Mouse (Mus musculus) lung, embryonic 14.5 days (tissue): ENCODE data around the gene Lingo1. TPM values are rescaled to one million over a fixed set of nuclear protein-coding genes. Genes with fewer than 3 reads are reported as not detected.

Experiments used
- ATAC-seq: fragments of 200-750 bp; cut with Nextera tagmentation; 2 replicates; pipeline ENCODE4 v1.8.0; 2017; ENCODE audit warnings: mild to moderate bottlenecking, moderate TSS enrichment, moderate library complexity; ENCODE audit not compliant: insufficient read depth
- DNase-seq: peaks from one replicate; pipeline ENCODE4 v3.0.0-alpha.2; 2015
- H3K27ac ChIP-seq: fragments of 300-500 bp; sonication (generic); 2 replicates; pipeline ENCODE4 v1.5.1; 2014; ENCODE audit warnings: low read depth, mild to moderate bottlenecking, moderate library complexity
- H3K27me3 ChIP-seq: fragments of 300-500 bp; sonication (generic); 2 replicates; pipeline ENCODE4 v1.6.1; 2014; ENCODE audit warnings: low read length, control low read depth; ENCODE audit not compliant: insufficient read depth
- H3K36me3 ChIP-seq: fragments of 300-500 bp; sonication (generic); 2 replicates; pipeline ENCODE4 v1.6.1; 2014; ENCODE audit warnings: control low read depth; ENCODE audit not compliant: insufficient read depth
- H3K4me1 ChIP-seq: fragments of 300-500 bp; sonication (generic); 2 replicates; pipeline ENCODE4 v1.6.1; 2014; ENCODE audit warnings: antibody characterized with exemption, control low read depth; ENCODE audit not compliant: insufficient read depth
- H3K4me2 ChIP-seq: fragments of 300-500 bp; sonication (generic); 2 replicates; pipeline ENCODE4 v1.6.1; 2014; ENCODE audit warnings: mild to moderate bottlenecking
- H3K4me3 ChIP-seq: fragments of 300-500 bp; sonication (generic); 2 replicates; pipeline ENCODE4 v1.5.1; 2014; ENCODE audit warnings: low read depth, low read length
- H3K9ac ChIP-seq: fragments of 300-500 bp; sonication (generic); 2 replicates; pipeline ENCODE4 v1.6.1; 2014
- H3K9me3 ChIP-seq: fragments of 300-500 bp; sonication (generic); 2 replicates; pipeline ENCODE4 v1.6.1; 2016; ENCODE audit warnings: low read depth, low read length, control low read depth
- CTCF ChIP-seq: IDR thresholded peaks from 2 replicates; pipeline ENCODE4 v1.5.1; 2016; ENCODE audit warnings: antibody characterized with exemption, low read depth
- WGBS: fragments of 180-500 bp; shearing (Covaris S2); extraction: QIAGEN DNeasy Blood & Tissue Kit; methylation state at CpG from one replicate; pipeline ENCODE4 v1.1.7; 2014; 5-methylcytosine and 5-hydroxymethylcytosine counted together
- polyA plus RNA-seq: library from polyadenylated mRNA; unstranded; fragments of >200 nt; fragmentation: Nextera tagmentation; extraction: Ambion mirVana; gene quantifications from 2 replicates; pipeline ENCODE4 v1.2.1, GENCODE M21; 2014

Gene Lingo1
- polyA plus RNA-seq, 1 experiment from 2014 or later = 4.8 TPM

DNA sequence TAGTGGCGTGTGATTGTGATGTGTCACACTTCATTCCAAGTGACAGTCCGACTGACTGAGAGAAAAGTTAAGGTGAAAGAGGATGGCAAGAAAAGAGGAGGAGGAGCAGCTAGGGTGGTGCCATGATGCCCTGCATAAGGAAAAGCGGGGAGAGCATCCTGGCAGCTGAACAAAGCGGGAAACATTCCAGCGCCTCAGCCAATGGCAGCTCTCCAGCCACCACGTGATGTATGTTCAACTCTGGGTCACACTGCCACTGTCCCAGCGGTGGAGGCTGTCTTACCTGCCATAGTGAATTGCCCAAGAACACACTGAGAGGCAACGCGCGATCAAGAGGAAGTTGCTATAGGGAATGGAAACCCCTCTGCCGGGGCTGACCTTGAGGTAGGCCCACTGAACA lies 172.9 kb downstream of the Lingo1 start:
- Histone ChIP-seq H3K9me3 (no peaks in the 10 kb centered on the region), H3K4me3 (no peak overlapping the region), H3K9ac (no peak overlapping the region), H3K36me3 (no peaks in the 10 kb centered on the region), H3K4me1 (no peaks in the 10 kb centered on the region), H3K27me3 (peaks cover 31% of the 10 kb centered on the region), H3K27ac (no peak overlapping the region), H3K4me2 (no peak overlapping the region)
- DNase-seq = peak; percentile 30
- TF ChIP-seq CTCF = no peak
- ATAC-seq = no peak
- 69% methylated on average over 11 of the region's 11 CpGs for WGBS

DNA sequence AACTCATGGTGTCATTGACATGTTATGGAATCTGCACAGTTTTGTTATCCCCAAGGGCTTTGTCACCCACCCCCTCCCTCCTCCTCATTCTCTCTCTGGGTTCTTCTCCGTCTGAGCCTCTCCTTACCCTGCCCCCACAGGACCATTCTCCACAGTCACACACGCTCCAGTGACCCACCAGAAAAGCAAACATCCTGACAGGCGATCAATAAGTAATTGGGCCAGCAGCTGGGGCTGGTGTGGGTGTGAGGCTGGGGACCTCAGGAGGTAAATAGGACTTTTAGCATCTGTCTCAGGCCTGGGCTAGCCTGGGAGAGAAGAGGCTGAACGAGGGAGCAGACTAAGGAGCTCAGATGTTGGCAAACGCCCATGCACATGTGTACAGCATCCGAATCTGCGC lies 173.5 kb downstream of the Lingo1 start:
- TF ChIP-seq CTCF = no peak
- no peak overlapping the region for H3K9ac ChIP-seq
- ATAC-seq (no peak), DNase-seq (no peak)
- H3K9me3 ChIP-seq = no peaks in the 10 kb centered on the region
- H3K4me3 ChIP-seq = no peak overlapping the region
- no peaks in the 10 kb centered on the region for H3K4me1 ChIP-seq
- H3K27me3 ChIP-seq = peaks cover 31% of the 10 kb centered on the region
- WGBS = 56% methylated on average over 7 of the region's 7 CpGs
- H3K36me3 ChIP-seq = no peaks in the 10 kb centered on the region
- H3K4me2 ChIP-seq = no peak overlapping the region
- H3K27ac ChIP-seq = no peak overlapping the region

DNA sequence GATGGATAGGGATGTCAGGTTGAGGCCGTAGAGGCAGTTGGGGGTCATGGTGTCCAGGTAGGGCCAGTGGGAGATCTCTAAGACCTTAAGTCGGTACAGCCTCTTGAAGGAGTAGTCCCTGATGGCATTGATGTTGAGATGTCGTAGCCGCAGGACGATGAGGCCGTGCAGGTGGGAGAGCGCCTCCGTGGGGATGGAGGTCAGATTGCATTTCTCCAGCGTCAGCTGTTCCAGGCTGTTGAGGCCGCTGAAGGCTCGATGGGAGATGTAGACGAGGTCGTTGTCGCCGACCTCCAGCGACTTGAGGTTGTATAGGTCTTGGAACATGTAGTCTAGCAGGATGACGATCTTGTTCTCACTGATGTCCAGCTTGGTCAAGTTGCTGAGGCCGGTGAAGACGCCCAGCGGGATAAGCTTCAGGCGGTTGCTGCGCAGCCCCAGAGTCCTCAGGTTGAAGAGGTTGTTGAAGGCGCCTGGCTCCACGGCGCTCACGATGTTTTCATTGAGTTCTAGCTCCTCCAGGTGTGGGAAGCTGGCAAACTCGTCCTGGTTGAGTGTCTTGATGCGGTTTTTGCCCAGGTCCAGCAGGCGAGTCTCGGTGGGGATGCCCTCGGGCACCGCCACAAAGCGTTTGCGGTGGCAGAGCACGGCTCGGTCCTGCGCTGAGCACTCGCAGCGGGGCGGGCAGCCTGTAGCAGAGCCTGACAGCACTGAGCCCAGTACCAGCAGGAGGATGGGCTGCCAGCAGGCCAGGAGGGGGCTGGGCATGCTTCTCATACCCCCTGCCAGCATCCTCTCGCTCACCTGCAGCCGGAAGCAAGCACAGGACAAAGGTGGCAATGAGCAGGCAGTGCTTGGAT lies 175.5 kb downstream of the Lingo1 start:
- Histone ChIP-seq H3K36me3 (no peaks in the 10 kb centered on the region), H3K9me3 (no peaks in the 10 kb centered on the region), H3K4me1 (no peaks in the 10 kb centered on the region), H3K27me3 (peaks cover 31% of the 10 kb centered on the region), H3K4me3 (no peak overlapping the region), H3K9ac (no peak overlapping the region), H3K4me2 (peak overlapping the region; percentile 35), H3K27ac (no peak overlapping the region)
- TF ChIP-seq CTCF = peak; percentile 21; the same call in 1 of the 2 replicates
- 21% methylated on average over 42 of the region's 42 CpGs for WGBS
- DNase-seq = no peak
- ATAC-seq = no peak

DNA sequence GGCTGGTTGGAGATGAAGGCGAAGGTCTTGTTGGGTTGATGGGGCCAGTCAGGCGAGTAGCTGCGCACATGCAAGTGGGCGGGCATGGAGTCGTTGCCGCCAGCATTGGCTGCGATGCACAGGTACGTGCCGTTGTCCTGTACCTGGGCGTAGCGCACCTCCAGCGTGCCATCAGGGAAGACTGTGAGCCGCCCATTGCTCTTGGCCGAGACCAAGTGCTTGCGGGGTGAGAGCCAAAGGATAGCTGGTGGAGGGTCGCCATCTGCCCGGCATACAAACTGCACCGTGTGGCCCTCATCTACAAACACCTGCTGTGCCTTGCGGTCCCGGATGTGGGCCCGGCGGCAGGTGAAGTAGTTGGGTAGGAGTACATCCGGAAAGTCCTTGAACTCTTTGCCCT lies 176.6 kb downstream of the Lingo1 start:
- no peaks in the 10 kb centered on the region for H3K36me3 ChIP-seq
- no peaks in the 10 kb centered on the region for H3K4me1 ChIP-seq
- TF ChIP-seq CTCF = no peak
- H3K4me2 ChIP-seq = no peak overlapping the region
- DNase-seq = no peak
- no peak overlapping the region for H3K27ac ChIP-seq
- no peak for ATAC-seq
- 66% methylated on average over 23 of the region's 23 CpGs for WGBS
- no peak overlapping the region for H3K9ac ChIP-seq
- peaks cover 31% of the 10 kb centered on the region for H3K27me3 ChIP-seq
- no peak overlapping the region for H3K4me3 ChIP-seq
- no peaks in the 10 kb centered on the region for H3K9me3 ChIP-seq

DNA sequence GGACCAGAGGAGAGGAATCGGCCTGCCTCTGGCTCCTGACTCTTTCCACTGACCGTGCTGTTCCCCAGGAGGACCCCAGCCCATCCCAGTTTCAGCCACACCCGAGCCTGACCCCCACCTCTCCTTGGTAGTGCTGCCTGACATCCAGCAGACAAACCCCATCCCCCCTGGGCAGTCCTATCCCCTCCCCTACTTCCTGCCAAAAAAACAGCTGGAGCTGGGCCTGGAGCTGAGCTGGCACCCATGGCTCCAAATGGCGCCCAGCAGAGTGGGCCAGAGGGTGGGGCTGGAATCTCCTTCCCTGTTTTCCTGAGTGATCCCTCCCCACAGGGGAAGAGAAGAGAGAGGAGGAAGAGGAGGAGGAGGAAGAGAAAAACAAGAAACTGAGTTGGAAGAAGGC lies 177.6 kb downstream of the Lingo1 start:
- Histone ChIP-seq H3K9ac (no peak overlapping the region), H3K36me3 (no peaks in the 10 kb centered on the region), H3K4me3 (no peak overlapping the region), H3K27me3 (peaks cover 31% of the 10 kb centered on the region), H3K4me1 (no peaks in the 10 kb centered on the region), H3K4me2 (no peak overlapping the region), H3K9me3 (no peaks in the 10 kb centered on the region), H3K27ac (no peak overlapping the region)
- no peak for TF ChIP-seq CTCF
- ATAC-seq = no peak
- WGBS = 70% methylated on average over 4 of the region's 4 CpGs
- no peak for DNase-seq

DNA sequence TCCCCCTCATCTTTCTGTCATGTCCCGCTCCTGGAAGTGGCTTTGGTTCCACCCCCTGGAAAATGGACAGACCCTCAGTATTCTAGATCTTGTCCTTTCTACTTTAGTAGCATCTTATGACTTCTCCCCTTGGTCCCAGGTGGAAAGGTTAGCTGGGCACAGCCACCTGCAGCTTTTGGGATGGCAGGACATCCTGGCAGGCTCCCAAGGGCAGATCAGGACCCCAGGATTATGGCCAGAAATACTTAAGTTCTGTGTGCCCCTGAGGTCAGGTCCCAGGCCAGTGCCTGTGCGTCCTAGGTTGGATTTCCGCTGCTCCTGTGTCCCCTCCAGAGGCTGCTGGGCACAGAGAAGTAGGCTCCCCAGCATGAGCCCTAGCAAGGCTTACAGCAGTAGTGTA lies 180.2 kb downstream of the Lingo1 start:
- Histone ChIP-seq H3K9me3 (no peaks in the 10 kb centered on the region), H3K4me3 (no peak overlapping the region), H3K27ac (no peak overlapping the region), H3K27me3 (peaks cover 18% of the 10 kb centered on the region), H3K4me1 (no peaks in the 10 kb centered on the region), H3K9ac (no peak overlapping the region), H3K4me2 (no peak overlapping the region), H3K36me3 (no peaks in the 10 kb centered on the region)
- TF ChIP-seq CTCF = no peak
- ATAC-seq = no peak
- DNase-seq = no peak
- 70% methylated on average over 3 of the region's 3 CpGs for WGBS

DNA sequence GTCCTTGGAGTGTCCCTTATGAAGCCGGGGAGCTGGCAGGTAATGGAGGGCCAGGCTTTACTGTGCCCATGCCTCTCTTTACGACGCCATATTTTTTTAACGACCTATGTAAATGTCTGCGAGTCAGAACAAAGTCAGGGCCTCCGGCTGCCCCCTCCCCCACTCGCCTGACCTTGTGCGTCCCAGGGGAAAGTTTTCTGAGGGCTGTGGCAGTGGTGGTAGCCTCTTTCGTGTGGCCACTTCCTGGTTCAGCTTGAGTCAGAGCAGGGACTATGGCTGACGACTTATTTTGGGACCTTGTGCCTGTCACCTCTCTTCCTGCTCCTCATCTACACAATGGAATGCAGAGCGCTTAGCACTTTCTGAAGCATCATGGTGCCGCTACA lies 183.5 kb downstream of the Lingo1 start:
- no peak overlapping the region for H3K27ac ChIP-seq
- no peak for TF ChIP-seq CTCF

More for the DNA sequence above, 183.5 kb downstream of the Lingo1 start:
- ATAC-seq (no peak), DNase-seq (no peak)
- Histone ChIP-seq H3K36me3 (no peaks in the 10 kb centered on the region), H3K4me2 (no peak overlapping the region), H3K4me1 (no peaks in the 10 kb centered on the region), H3K9me3 (no peaks in the 10 kb centered on the region), H3K27me3 (0 out of 2 replicates have a peak, but pooled peaks cover 6% of the 10 kb centered on the region), H3K4me3 (no peak overlapping the region), H3K9ac (no peak overlapping the region)
- WGBS = 46% methylated on average over 12 of the region's 12 CpGs
